Mouse (Mus musculus) C2C12 (cell line): Measurements from ENCODE around the gene Ube2i. TPM values are rescaled to one million over a fixed set of nuclear protein-coding genes. Genes with fewer than 3 reads are reported as not detected.

Experiments
- H3K27me3 ChIP-seq: one replicate; pipeline ENCODE4 v1.6.1; 2011; ENCODE audit not compliant: control insufficient read depth, insufficient read depth, insufficient read length
- H3K36me3 ChIP-seq: one replicate; pipeline ENCODE4 v1.6.1; 2011; ENCODE audit not compliant: control insufficient read depth, insufficient read depth
- H3K4me3 ChIP-seq: one replicate; pipeline ENCODE4 v1.5.1; 2011; ENCODE audit warnings: mild to moderate bottlenecking, control low read depth; ENCODE audit not compliant: poor library complexity, insufficient read depth, severe bottlenecking
- H3K79me2 ChIP-seq: one replicate; pipeline ENCODE4 v1.6.1; 2011; ENCODE audit not compliant: control insufficient read depth, insufficient read depth
- H3K79me3 ChIP-seq: one replicate; pipeline ENCODE4 v1.6.1; 2011; ENCODE audit warnings: low read depth, control low read depth
- H3ac ChIP-seq: one replicate; pipeline ENCODE3; 2011; ENCODE audit warnings: low read depth; ENCODE audit not compliant: control insufficient read depth, insufficient read length
- CEBPB ChIP-seq: IDR thresholded peaks from one replicate; pipeline ENCODE4 v1.6.1; 2011; ENCODE audit warnings: low read depth, mild to moderate bottlenecking, control low read depth, moderate library complexity
- CTCF ChIP-seq: IDR thresholded peaks from one replicate; pipeline ENCODE4 v1.5.1; 2011; ENCODE audit not compliant: control insufficient read depth, insufficient read depth, insufficient read length
- FOSL1 ChIP-seq: IDR thresholded peaks from one replicate; pipeline ENCODE4 v1.8.0; 2011; ENCODE audit warnings: mild to moderate bottlenecking, low read length; ENCODE audit not compliant: poor library complexity, insufficient read depth, severe bottlenecking
- MAX ChIP-seq: IDR thresholded peaks from one replicate; pipeline ENCODE4 v1.6.1; 2011; ENCODE audit warnings: mild to moderate bottlenecking, control low read depth
- MYOD1 ChIP-seq: IDR thresholded peaks from one replicate; pipeline ENCODE4 v1.6.1; 2011; ENCODE audit warnings: low read depth; ENCODE audit not compliant: control insufficient read depth, insufficient read length
- MYOG ChIP-seq: IDR thresholded peaks from one replicate; pipeline ENCODE4 v1.6.1; 2011; ENCODE audit not compliant: control insufficient read depth, insufficient read length; ENCODE audit errors: extremely low read depth
- USF1 ChIP-seq: IDR thresholded peaks from one replicate; pipeline ENCODE4 v1.6.1; 2011; ENCODE audit warnings: low read depth, mild to moderate bottlenecking, control low read depth, moderate library complexity
- polyA plus RNA-seq: library from polyadenylated mRNA; unstranded; fragments of >200 nt; fragmentation: generic; extraction: Trizol; gene quantifications from one replicate; pipeline ENCODE4 v1.2.1, GENCODE M21; 2012; ENCODE audit warnings: missing spikeins

Ube2i gene
- polyA plus RNA-seq, 1 experiment = 405 TPM

DNA sequence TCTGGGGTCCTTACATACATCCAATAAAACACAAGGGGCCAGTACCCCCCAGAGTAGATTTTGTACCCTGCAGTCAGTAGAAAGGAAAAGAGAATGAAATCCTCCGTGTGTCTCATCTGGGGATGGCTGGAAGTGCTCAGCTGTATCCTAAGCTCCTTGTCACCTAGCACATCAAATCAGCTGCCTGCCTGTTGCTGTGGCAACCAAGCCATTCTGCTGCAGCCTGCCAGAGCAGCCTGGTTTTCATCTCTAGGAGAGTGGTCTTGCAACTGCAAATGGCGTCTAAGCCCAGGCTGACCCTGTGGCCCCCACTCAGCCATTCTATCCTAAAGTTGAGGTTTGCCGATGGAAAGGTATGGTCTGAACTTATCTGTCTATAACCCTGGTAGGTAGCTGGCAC, 21.8 kb downstream of the Ube2i start:
- H3K36me3 ChIP-seq = no peaks in the 10 kb centered on the region
- H3K79me3 ChIP-seq = no peaks in the 10 kb centered on the region
- H3ac ChIP-seq = no peak overlapping the region
- no peak overlapping the region for H3K4me3 ChIP-seq
- no peak for TF ChIP-seq MYOD1
- no peak for TF ChIP-seq FOSL1
- TF ChIP-seq CEBPB = no peak
- TF ChIP-seq USF1 = no peak
- no peak for TF ChIP-seq MAX
- TF ChIP-seq MYOG = no peak
- no peak for TF ChIP-seq CTCF
- peaks cover 62% of the 10 kb centered on the region for H3K27me3 ChIP-seq
- no peaks in the 10 kb centered on the region for H3K79me2 ChIP-seq

- Histone ChIP-seq H3ac (no peak overlapping the region), H3K27me3 (peaks cover 62% of the 10 kb centered on the region), H3K79me3 (no peaks in the 10 kb centered on the region), H3K79me2 (no peaks in the 10 kb centered on the region), H3K36me3 (no peaks in the 10 kb centered on the region), H3K4me3 (no peak overlapping the region)
- no peak for TF ChIP-seq FOSL1
- TF ChIP-seq MYOG = no peak
- no peak for TF ChIP-seq MAX
- no peak for TF ChIP-seq CEBPB
- no peak for TF ChIP-seq USF1
- no peak for TF ChIP-seq MYOD1
- no peak for TF ChIP-seq CTCF
Measured at GRCm38 (mm10) chr17:25250181-25250835, 24.1 kb downstream of the Ube2i start.

DNA sequence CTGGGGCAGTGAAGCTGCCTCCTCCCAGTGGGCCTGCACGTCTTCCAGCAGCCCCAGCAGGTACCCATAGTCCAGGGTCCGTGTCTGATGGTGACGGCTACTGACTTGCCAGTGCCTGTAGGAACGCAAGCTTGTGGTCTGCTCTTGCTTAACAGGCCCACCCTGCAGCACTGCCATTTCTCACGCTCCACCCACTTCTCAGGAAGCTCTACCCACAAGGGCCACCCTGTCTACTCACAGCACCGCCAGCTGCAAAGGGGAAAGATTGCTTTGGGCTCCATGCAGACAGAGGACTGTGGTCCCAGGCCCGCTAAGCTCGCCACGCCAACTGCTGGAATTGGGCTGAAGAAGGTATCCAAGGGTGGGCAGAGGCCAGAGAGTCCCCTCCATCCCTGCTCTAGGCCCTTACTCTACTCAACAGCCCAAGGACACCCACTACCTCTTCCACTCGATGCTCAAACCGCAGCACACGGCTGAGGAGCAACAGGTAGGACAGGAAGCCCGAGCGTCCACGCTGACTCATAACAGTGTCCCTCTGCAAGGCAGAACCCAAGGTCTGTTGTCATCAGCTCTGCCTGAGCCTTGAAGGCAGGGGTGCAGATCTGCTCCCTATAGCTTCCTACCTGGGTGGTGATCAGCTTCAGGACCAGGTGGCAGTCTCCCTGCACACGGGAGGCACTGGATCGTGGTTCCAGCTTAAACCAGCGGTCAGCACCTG, 26.2 kb downstream of the Ube2i start:
- Histone ChIP-seq H3K79me2 (no peaks in the 10 kb centered on the region), H3K36me3 (no peaks in the 10 kb centered on the region), H3K4me3 (no peak overlapping the region), H3ac (no peak overlapping the region), H3K79me3 (no peaks in the 10 kb centered on the region), H3K27me3 (peaks cover 43% of the 10 kb centered on the region)
- TF ChIP-seq CTCF = no peak
- no peak for TF ChIP-seq USF1
- no peak for TF ChIP-seq MYOD1
- TF ChIP-seq CEBPB = no peak
- TF ChIP-seq MAX = no peak
- TF ChIP-seq FOSL1 = no peak
- no peak for TF ChIP-seq MYOG

- TF ChIP-seq MYOD1 (no peak), USF1 (no peak), MYOG (no peak), MAX (no peak), CEBPB (no peak), CTCF (no peak), FOSL1 (no peak)
- Histone ChIP-seq H3ac (no peak overlapping the region), H3K79me3 (peaks cover 8% of the 10 kb centered on the region), H3K36me3 (peaks cover 7% of the 10 kb centered on the region), H3K4me3 (no peak overlapping the region), H3K79me2 (peaks cover 20% of the 10 kb centered on the region), H3K27me3 (peaks cover 14% of the 10 kb centered on the region)
Measured at GRCm38 (mm10) chr17:25244239-25244638, 30.2 kb downstream of the Ube2i start.

- peaks cover 20% of the 10 kb centered on the region for H3K79me2 ChIP-seq
- no peak overlapping the region for H3K4me3 ChIP-seq
- H3K36me3 ChIP-seq = peaks cover 7% of the 10 kb centered on the region
- H3ac ChIP-seq = no peak overlapping the region
- H3K79me3 ChIP-seq = peaks cover 8% of the 10 kb centered on the region
- no peak for TF ChIP-seq MYOD1
- no peak for TF ChIP-seq CTCF
- TF ChIP-seq CEBPB = no peak
- no peak for TF ChIP-seq MYOG
- no peak for TF ChIP-seq MAX
- no peak for TF ChIP-seq USF1
- TF ChIP-seq FOSL1 = no peak
- peaks cover 9% of the 10 kb centered on the region for H3K27me3 ChIP-seq
Measured at GRCm38 (mm10) chr17:25243131-25243780, 31.2 kb downstream of the Ube2i start.
